Mouse (Mus musculus): ENCODE data around the gene Mlana. TPM values are rescaled to one million over a fixed set of nuclear protein-coding genes. Genes with fewer than 3 reads are reported as not detected.
A peak's percentile ranks its signal among the peaks of the same experiment; 100 is the strongest.

Mlana gene
- polyA plus RNA-seq, 1 experiment = not detected

DNA sequence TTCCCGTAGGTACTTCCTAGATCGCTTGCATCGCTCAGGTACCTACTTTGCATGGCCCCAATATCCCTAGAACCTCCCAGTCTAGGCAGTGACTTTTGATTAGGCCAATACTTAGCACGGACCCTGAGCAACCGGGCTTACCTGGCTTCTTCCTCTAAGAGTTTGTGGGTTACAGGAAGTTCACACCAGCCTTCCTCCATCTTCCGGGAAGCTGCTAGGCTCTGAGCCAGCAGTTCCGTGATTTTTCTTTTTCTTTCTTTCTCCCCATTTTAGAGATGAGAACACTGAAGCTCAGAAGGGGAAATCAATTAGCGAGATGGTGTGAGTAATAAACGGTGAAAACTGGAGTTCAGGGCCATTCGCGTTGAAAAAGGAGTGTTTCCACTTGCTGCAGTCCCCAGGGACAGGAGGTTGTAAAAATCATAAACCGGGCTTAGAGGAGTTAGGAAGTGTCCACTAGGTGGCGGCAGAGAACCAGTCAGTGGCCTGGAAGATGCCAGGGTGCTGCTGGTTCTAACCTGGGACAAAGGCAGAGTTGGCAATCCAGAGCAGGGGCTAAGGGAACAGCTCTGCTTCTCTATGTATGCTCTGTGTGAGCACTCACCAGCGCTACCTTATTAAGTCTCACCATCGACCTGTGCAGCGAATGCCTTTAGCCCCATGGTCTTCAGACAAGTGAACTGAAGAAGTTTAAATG, 13.6 kb upstream of the Mlana start:
- 46% methylated on average over 16 of the region's 16 CpGs for WGBS
- no peak overlapping the region for H3K27ac ChIP-seq (ENCODE audit: insufficient read depth, low read depth, low read length)
- no peak overlapping the region for H3K4me3 ChIP-seq (ENCODE audit: insufficient read depth, low read depth, low read length)
- no peak for TF ChIP-seq POLR2A (IDR thresholded peaks at IDR 0.05; ENCODE audit: insufficient read depth, low read depth, low read length)
- TF ChIP-seq CTCF (IDR thresholded peaks at IDR 0.05; ENCODE audit: insufficient read depth, low read depth, low read length) = peak; percentile 56
- H3K4me1 ChIP-seq (ENCODE audit: control insufficient read depth, insufficient read depth, low read length) = no peaks in the 10 kb centered on the region

DNA sequence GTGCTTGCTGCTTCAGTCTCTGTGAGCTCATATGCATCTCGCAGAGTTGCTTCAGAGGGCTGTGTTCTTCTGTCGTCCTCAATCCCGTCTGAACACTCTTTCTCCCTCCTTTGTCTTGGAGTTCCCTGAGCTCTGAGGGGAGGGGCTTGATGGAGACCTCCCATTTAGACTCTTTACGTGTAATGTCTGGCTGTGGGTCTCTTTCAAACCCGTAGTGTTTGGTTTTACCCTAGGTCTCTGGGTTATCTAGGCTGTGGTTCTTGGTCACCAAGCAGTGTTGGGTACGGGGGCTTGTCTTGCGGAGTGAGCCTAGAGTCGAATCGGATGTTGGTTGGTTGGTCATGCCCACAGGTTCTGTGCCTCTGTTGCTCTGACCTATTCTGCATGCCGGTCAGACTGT, 2.6 kb upstream of the Mlana start:
- Histone ChIP-seq H3K27ac (ENCODE audit: insufficient read depth, low read depth, low read length) (no peak overlapping the region), H3K4me3 (ENCODE audit: insufficient read depth, low read depth, low read length) (no peak overlapping the region), H3K4me1 (ENCODE audit: control insufficient read depth, insufficient read depth, low read length) (no peaks in the 10 kb centered on the region)
- no peak for TF ChIP-seq CTCF (IDR thresholded peaks at IDR 0.05; ENCODE audit: insufficient read depth, low read depth, low read length)
- 88% methylated on average over 10 of the region's 10 CpGs for WGBS

DNA sequence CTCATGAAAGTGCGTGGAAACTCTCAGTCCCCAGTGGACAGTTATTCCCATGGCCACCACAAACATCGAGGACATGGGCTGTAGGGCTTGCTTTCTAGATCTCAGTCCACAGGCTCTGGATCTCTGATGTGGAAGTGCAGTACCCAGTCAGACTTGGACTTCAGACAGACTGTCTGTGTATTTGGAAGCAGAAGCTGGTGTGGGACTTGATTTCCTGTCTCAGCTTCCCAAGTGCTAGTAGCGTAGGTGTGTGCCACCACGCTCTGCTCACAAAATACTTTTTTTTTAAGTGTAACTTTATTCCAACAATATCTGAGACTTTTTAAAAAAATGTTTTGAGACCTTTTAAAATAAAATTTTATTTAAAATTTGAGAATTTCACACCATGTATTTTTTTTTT, 1.3 kb upstream of the Mlana start:
- WGBS = 94% methylated on average over 4 of the region's 4 CpGs
- Histone ChIP-seq H3K4me3 (ENCODE audit: insufficient read depth, low read depth, low read length) (no peak overlapping the region), H3K27ac (ENCODE audit: insufficient read depth, low read depth, low read length) (no peak overlapping the region), H3K4me1 (ENCODE audit: control insufficient read depth, insufficient read depth, low read length) (no peaks in the 10 kb centered on the region)
- TF ChIP-seq CTCF (IDR thresholded peaks at IDR 0.05; ENCODE audit: insufficient read depth, low read depth, low read length) = no peak

DNA sequence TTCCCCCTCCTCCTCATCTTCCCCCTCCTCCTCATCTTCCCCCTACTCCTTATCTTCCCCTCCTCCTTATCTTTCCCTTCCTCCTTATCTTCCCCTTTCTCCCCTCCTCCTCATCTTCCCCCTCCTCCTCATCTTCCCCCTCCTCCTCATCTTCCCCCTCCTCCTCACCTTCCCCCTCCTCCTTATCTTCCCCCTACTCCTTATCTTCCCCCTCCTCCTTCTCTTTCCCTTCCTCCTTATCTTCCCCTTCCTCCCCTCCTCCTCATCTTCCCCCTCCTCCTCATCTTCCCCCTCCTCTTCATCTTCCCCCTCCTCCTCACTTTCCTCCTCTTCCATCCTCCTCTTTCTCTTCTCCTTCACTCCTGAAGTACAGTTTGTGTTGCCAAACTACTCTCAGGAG, 784 bp upstream of the Mlana start:
- H3K4me1 ChIP-seq (ENCODE audit: control insufficient read depth, insufficient read depth, low read length) = no peaks in the 10 kb centered on the region
- TF ChIP-seq POLR2A (IDR thresholded peaks at IDR 0.05; ENCODE audit: insufficient read depth, low read depth, low read length) (no peak), CTCF (IDR thresholded peaks at IDR 0.05; ENCODE audit: insufficient read depth, low read depth, low read length) (no peak)
- no peak overlapping the region for H3K4me3 ChIP-seq (ENCODE audit: insufficient read depth, low read depth, low read length)

DNA sequence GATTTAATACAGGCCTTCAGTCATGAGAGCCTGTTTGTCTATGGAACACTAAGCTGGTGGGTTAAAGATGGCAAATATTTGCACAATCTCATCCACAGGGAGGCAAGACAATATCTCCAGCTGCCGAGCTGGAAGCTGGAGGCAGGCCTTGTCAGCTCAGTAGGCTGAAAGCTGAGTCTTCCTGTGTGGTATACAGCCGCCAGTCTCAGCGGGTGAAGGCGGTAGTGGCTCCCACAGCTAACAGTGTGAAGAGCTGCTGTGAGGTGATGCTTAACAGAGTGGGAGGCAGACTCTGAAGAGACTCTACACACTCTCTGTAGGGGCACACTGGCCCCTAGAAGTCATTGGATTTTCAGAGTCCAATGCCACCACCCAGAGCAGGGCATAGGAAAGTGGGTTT, 4.1 kb downstream of the Mlana start:
- 64% methylated on average over 4 of the region's 4 CpGs for WGBS
- Histone ChIP-seq H3K4me1 (ENCODE audit: control insufficient read depth, insufficient read depth, low read length) (no peaks in the 10 kb centered on the region), H3K27ac (ENCODE audit: insufficient read depth, low read depth, low read length) (no peak overlapping the region), H3K4me3 (ENCODE audit: insufficient read depth, low read depth, low read length) (no peak overlapping the region)
- TF ChIP-seq POLR2A (IDR thresholded peaks at IDR 0.05; ENCODE audit: insufficient read depth, low read depth, low read length) (no peak), CTCF (IDR thresholded peaks at IDR 0.05; ENCODE audit: insufficient read depth, low read depth, low read length) (no peak)

More for the DNA sequence above, 784 bp upstream of the Mlana start:
- no peak overlapping the region for H3K27ac ChIP-seq (ENCODE audit: insufficient read depth, low read depth, low read length)

DNA sequence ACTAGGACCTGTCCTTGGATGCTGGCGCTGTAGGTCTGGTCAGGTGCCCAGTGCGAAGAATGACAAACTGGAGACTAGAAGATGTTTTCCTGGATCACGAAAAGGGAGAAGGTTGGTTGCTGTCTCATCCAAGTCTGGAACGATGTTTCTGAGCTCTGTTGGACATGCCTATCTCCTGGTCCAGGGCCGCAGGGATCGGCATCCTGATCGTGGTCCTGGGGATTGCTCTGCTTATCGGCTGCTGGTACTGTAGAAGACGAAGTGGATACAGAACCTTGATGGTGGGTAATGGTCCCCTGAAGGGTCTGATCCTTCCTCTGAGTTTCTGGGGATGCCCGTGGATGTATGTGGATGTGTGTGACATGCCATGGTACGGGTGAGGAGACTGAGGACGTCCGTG, 6.8 kb downstream of the Mlana start:
- 96% methylated on average over 13 of the region's 13 CpGs for WGBS
- Histone ChIP-seq H3K4me1 (ENCODE audit: control insufficient read depth, insufficient read depth, low read length) (no peaks in the 10 kb centered on the region), H3K27ac (ENCODE audit: insufficient read depth, low read depth, low read length) (no peak overlapping the region), H3K4me3 (ENCODE audit: insufficient read depth, low read depth, low read length) (no peak overlapping the region)
- TF ChIP-seq POLR2A (IDR thresholded peaks at IDR 0.05; ENCODE audit: insufficient read depth, low read depth, low read length) (no peak), CTCF (IDR thresholded peaks at IDR 0.05; ENCODE audit: insufficient read depth, low read depth, low read length) (no peak)

DNA sequence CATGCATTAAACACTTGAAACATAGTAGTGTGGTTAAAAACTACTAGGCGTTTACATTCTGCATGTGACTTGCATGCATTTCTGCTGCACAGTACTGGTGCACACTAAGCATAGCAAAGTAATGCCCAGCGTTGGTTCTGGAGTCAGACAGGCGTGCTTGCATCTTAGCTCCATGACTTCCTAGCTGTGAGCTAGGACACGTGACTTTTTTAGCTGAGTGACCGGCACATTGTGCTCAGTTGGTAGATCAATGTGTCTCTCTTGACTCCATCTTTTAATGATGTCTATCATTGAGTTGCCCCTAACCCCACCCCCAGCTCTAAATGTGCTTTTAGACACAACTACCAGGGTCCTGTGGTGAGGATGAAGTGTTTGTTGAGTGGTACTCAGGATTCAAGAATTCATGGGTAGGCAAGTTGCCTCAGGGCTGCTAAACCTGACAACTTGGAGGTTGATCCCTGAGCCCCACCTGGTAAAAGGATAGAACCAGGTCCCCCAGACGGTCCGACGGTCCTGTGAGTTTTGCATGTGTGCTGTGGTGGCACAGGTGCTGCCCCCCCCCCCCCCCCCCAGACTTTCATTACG, 9.8 kb downstream of the Mlana start:
- Histone ChIP-seq H3K4me3 (ENCODE audit: insufficient read depth, low read depth, low read length) (no peak overlapping the region), H3K4me1 (ENCODE audit: control insufficient read depth, insufficient read depth, low read length) (no peaks in the 10 kb centered on the region), H3K27ac (ENCODE audit: insufficient read depth, low read depth, low read length) (no peak overlapping the region)
- TF ChIP-seq POLR2A (IDR thresholded peaks at IDR 0.05; ENCODE audit: insufficient read depth, low read depth, low read length) = no peak
- no peak for TF ChIP-seq CTCF (IDR thresholded peaks at IDR 0.05; ENCODE audit: insufficient read depth, low read depth, low read length)
- WGBS = 91% methylated on average over 9 of the region's 9 CpGs

DNA sequence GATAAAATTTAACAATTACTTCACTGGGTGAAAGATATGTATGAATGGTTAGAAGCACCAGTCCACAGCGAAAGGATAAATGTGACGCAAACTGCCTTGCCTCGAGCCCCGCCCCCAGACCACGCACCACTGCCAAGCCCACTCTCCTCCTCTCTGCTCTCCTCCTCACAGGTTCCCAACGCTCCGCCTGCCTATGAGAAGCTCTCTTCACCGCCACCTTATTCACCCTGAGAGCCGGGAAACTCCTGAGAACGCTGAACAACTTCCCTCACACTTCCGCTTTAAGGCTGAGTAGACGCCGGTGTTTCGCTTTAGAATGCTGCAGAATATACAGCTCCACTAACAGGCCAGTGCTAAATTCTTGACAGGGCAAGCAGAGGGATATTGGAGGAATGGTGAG, 10.4 kb downstream of the Mlana start:
- TF ChIP-seq POLR2A (IDR thresholded peaks at IDR 0.05; ENCODE audit: insufficient read depth, low read depth, low read length) = no peak
- no peak for TF ChIP-seq CTCF (IDR thresholded peaks at IDR 0.05; ENCODE audit: insufficient read depth, low read depth, low read length)
- Histone ChIP-seq H3K4me1 (ENCODE audit: control insufficient read depth, insufficient read depth, low read length) (no peaks in the 10 kb centered on the region), H3K27ac (ENCODE audit: insufficient read depth, low read depth, low read length) (no peak overlapping the region), H3K4me3 (ENCODE audit: insufficient read depth, low read depth, low read length) (peak overlapping the region; percentile 28)
- 60% methylated on average over 14 of the region's 14 CpGs for WGBS

DNA sequence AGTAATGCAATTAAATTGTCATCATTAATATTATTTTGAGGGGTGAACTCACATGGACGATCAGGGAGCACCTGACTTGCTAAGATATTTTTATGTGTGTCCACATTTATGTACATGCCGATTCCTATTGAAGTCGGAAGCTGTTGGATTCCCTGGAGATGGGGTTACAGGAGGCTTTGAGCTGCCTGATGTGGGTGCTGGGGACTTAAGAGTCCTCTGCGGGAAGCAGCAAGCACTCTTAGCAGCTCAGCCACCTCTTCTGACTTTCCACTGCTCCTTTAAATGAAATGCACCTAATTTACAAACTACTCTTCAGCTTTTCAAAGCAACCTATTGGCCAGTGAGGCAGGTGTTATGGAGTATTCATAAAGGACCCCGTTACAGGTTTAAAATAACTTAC, 10.8 kb downstream of the Mlana start:
- WGBS = 50% methylated on average over 5 of the region's 5 CpGs
- H3K27ac ChIP-seq (ENCODE audit: insufficient read depth, low read depth, low read length) = no peak overlapping the region
- no peak overlapping the region for H3K4me3 ChIP-seq (ENCODE audit: insufficient read depth, low read depth, low read length)
- TF ChIP-seq POLR2A (IDR thresholded peaks at IDR 0.05; ENCODE audit: insufficient read depth, low read depth, low read length) (no peak), CTCF (IDR thresholded peaks at IDR 0.05; ENCODE audit: insufficient read depth, low read depth, low read length) (no peak)
- no peaks in the 10 kb centered on the region for H3K4me1 ChIP-seq (ENCODE audit: control insufficient read depth, insufficient read depth, low read length)
